Mouse (Mus musculus) bone marrow macrophage, adult 2 months (primary cell): Measurements from ENCODE around the gene Mmp15.

Source experiments
- CTCF ChIP-seq: IDR thresholded peaks from 2 replicates; pipeline ENCODE4 v1.5.1; 2012; ENCODE audit warnings: low read depth, mild to moderate bottlenecking, low read length, moderate library complexity
- POLR2A ChIP-seq: IDR thresholded peaks from 2 replicates; pipeline ENCODE4 v1.6.1; 2012; ENCODE audit warnings: mild to moderate bottlenecking, low read depth, low read length, borderline replicate concordance

GRCm38 (mm10) chr8:95344668-95345067 is 7.4 kb upstream of the Mmp15 start:
- no peak for TF ChIP-seq POLR2A
- no peak for TF ChIP-seq CTCF
